Mouse (Mus musculus): Measurements from ENCODE around the gene Bpifa6. TPM values are rescaled to one million over a fixed set of nuclear protein-coding genes. Genes with fewer than 3 reads are reported as not detected.

Gene Bpifa6
- polyA plus RNA-seq, 1 experiment from 2014 or later = not detected

Other genes starting within 250 kb of the Bpifa6 start
- 199 and 200 TPM in 2 replicates for gene Mapre1, start 233.7 kb upstream of the Bpifa6 start, polyA plus RNA-seq (2016; fragmentation: Nextera tagmentation; extraction: Ambion mirVana)
- gene Efcab8, start 195.0 kb upstream of the Bpifa6 start, polyA plus RNA-seq (2016; fragmentation: Nextera tagmentation; extraction: Ambion mirVana) = 0.10 and 0.16 TPM in 2 replicates
- not detected in 2 replicates for gene Sun5, start 103.9 kb upstream of the Bpifa6 start, polyA plus RNA-seq (2016; fragmentation: Nextera tagmentation; extraction: Ambion mirVana)
- not detected in 2 replicates for gene Bpifb2, start 99.9 kb upstream of the Bpifa6 start, polyA plus RNA-seq (2016; fragmentation: Nextera tagmentation; extraction: Ambion mirVana)
- not detected in 2 replicates for gene Bpifb6, start 74.6 kb upstream of the Bpifa6 start, polyA plus RNA-seq (2016; fragmentation: Nextera tagmentation; extraction: Ambion mirVana)
- gene Bpifb3, start 56.7 kb upstream of the Bpifa6 start, polyA plus RNA-seq (2016; fragmentation: Nextera tagmentation; extraction: Ambion mirVana) = not detected in 2 replicates
- 0.08 TPM in 1 of 2 replicates, not detected in the other for gene Bpifb4, start 36.7 kb upstream of the Bpifa6 start, polyA plus RNA-seq (2016; fragmentation: Nextera tagmentation; extraction: Ambion mirVana)
- gene Bpifa2, start 33.3 kb downstream of the Bpifa6 start, polyA plus RNA-seq (2016; fragmentation: Nextera tagmentation; extraction: Ambion mirVana) = not detected in 2 replicates
- not detected in 2 replicates for gene Bpifa3, start 155.4 kb downstream of the Bpifa6 start, polyA plus RNA-seq (2016; fragmentation: Nextera tagmentation; extraction: Ambion mirVana)
- gene Bpifa1, start 167.9 kb downstream of the Bpifa6 start, polyA plus RNA-seq (2016; fragmentation: Nextera tagmentation; extraction: Ambion mirVana) = 0.11 and 0.16 TPM in 2 replicates
- 0.24 TPM in 1 of 2 replicates, not detected in the other for gene Bpifa5, start 187.7 kb downstream of the Bpifa6 start, polyA plus RNA-seq (2016; fragmentation: Nextera tagmentation; extraction: Ambion mirVana)
- gene Bpifb1, start 215.9 kb downstream of the Bpifa6 start, polyA plus RNA-seq (2016; fragmentation: Nextera tagmentation; extraction: Ambion mirVana) = 0.13 and 0.23 TPM in 2 replicates
- gene Bpifb5, start 248.8 kb downstream of the Bpifa6 start, polyA plus RNA-seq (2016; fragmentation: Nextera tagmentation; extraction: Ambion mirVana) = not detected in 2 replicates

Measured in liver, embryonic 12.5 days (tissue).